Mouse (Mus musculus) kidney, adult 11 months (tissue): Measurements from ENCODE around the gene Dram2.
"Not testable (repeated sequence)": the region's sequence is repeated elsewhere in the genome, so short reads cannot be mapped to it uniquely, and the experiment has no call there.

ENCODE experiments used
- DNase-seq: peaks from one replicate; pipeline ENCODE4 v3.0.0; 2022

Gene Dram2

GRCm38 (mm10) chr3:106547171-106547923 is at the start of gene Dram2, which contains the start of gene Cept1:
Gene Dram2, plus strand, starts transcription at chr3:106547798.
Gene Cept1, minus strand, starts transcription at chr3:106547802.
- DNase-seq, result peak; percentile 96

GRCm38 (mm10) chr3:106500510-106500909 is 47.1 kb upstream of the Dram2 start:
- DNase-seq, result no peak

- no peak for DNase-seq
These were observed 44.7 kb upstream of the Dram2 start for GRCm38 (mm10) chr3:106502892-106503291.

- DNase-seq, result no peak
These were observed 36.9 kb upstream of the Dram2 start for GRCm38 (mm10) chr3:106510669-106511068.

- DNase-seq, result no peak
These were observed 32.6 kb upstream of the Dram2 start for GRCm38 (mm10) chr3:106515016-106515415.

- DNase-seq, result no peak
These were observed 24.9 kb upstream of the Dram2 start for GRCm38 (mm10) chr3:106522730-106523129.

GRCm38 (mm10) chr3:106526411-106526810 is 21.2 kb upstream of the Dram2 start:
- no peak for DNase-seq

- no peak for DNase-seq
These were observed 19.6 kb upstream of the Dram2 start for GRCm38 (mm10) chr3:106528032-106528431.

GRCm38 (mm10) chr3:106533277-106533676 is 14.3 kb upstream of the Dram2 start:
- DNase-seq, result no peak

- no peak for DNase-seq
These were observed 2.8 kb upstream of the Dram2 start for GRCm38 (mm10) chr3:106544721-106545316.

- DNase-seq, result no peak
These were observed 434 bp downstream of the Dram2 start for GRCm38 (mm10) chr3:106547924-106548539.

- DNase-seq, result peak; percentile 15
These were observed 1.4 kb downstream of the Dram2 start for GRCm38 (mm10) chr3:106548971-106549370.

- DNase-seq, result no peak
These were observed 5.8 kb downstream of the Dram2 start for GRCm38 (mm10) chr3:106553411-106553810.

- DNase-seq, result no peak
These were observed 8.2 kb downstream of the Dram2 start for GRCm38 (mm10) chr3:106555743-106556250.

- no peak for DNase-seq
These were observed 10.7 kb downstream of the Dram2 start for GRCm38 (mm10) chr3:106558271-106558670.

- DNase-seq, result no peak
These were observed 18.3 kb downstream of the Dram2 start for GRCm38 (mm10) chr3:106565876-106566275.

- no peak for DNase-seq
These were observed 25.6 kb downstream of the Dram2 start for GRCm38 (mm10) chr3:106573191-106573590.

- DNase-seq, result no peak
These were observed 31.7 kb downstream of the Dram2 start for GRCm38 (mm10) chr3:106579296-106579695.

- not testable (repeated sequence) for DNase-seq
These were observed 46.0 kb downstream of the Dram2 start for GRCm38 (mm10) chr3:106593631-106594030.

- DNase-seq, result no peak
These were observed 70.5 kb downstream of the Dram2 start for GRCm38 (mm10) chr3:106618103-106618502.
